Mouse (Mus musculus): ENCODE data around the gene Atp2a1. TPM values are rescaled to one million over a fixed set of nuclear protein-coding genes. Genes with fewer than 3 reads are reported as not detected.
"Not testable (repeated sequence)": the region's sequence is repeated elsewhere in the genome, so short reads cannot be mapped to it uniquely, and the experiment has no call there.

Gene Atp2a1
- polyA plus RNA-seq, 1 experiment: not detected

DNA sequence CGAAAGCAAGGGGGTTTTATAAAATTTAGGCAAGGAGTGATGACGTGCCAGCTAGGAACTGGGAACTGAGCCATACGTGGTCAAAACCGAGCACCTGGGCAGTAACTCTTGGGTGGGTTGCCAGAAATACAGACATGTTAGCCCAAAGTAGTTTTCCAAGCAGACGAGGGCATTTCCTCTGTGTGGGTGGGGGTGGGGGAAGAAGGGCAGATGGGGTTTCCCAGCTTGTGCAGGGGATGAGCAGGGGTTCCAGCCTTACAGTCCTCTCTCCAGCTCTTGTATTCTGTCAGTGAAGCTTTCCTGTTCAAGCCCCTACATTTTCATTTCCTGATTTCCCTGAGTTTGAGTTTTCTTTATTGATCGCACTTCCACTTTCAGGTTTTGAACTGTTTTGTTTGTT, 38.7 kb downstream of the Atp2a1 start:
- H3K27ac ChIP-seq (ENCODE audit: insufficient read depth, low read length): no peak overlapping the region
- H3K4me1 ChIP-seq (ENCODE audit: control insufficient read depth, insufficient read depth, low read length): no peaks in the 10 kb centered on the region
- TF ChIP-seq CTCF (IDR thresholded peaks at IDR 0.05; ENCODE audit: borderline replicate concordance, insufficient read depth, low read length): no peak
- TF ChIP-seq POLR2A (IDR thresholded peaks at IDR 0.05; ENCODE audit: low read depth, low read length): no peak
- H3K4me3 ChIP-seq (ENCODE audit: insufficient read depth, low read length): no peak overlapping the region

DNA sequence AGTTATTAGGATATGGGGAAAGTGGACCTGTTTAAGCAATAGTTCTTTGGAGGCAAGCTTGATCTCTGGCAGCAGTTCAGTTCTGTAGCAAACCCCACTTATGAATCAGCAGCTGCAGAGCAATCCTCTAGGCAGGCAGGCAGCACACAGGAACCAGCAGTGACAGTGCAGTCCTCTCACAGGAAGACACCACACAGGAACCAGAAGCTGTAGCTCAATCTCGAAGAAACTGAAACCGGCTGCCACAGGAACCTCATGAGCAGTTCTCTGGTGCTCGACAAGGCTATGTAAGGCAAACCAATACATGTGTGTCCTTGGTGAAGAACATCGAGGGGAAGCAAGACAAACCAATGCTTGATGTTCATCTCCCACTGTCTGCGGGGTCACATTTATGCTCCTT, 41.2 kb downstream of the Atp2a1 start:
- Histone ChIP-seq H3K4me1 (ENCODE audit: control insufficient read depth, insufficient read depth, low read length) (no peaks in the 10 kb centered on the region), H3K27ac (ENCODE audit: insufficient read depth, low read length) (no peak overlapping the region), H3K4me3 (ENCODE audit: insufficient read depth, low read length) (no peak overlapping the region)
- TF ChIP-seq CTCF (IDR thresholded peaks at IDR 0.05; ENCODE audit: borderline replicate concordance, insufficient read depth, low read length) (no peak), POLR2A (IDR thresholded peaks at IDR 0.05; ENCODE audit: low read depth, low read length) (no peak)

GRCm38 (mm10) chr7:126418496-126418895, 44.4 kb downstream of the Atp2a1 start:
- Histone ChIP-seq H3K27ac (ENCODE audit: insufficient read depth, low read length) (no peak overlapping the region), H3K4me1 (ENCODE audit: control insufficient read depth, insufficient read depth, low read length) (no peaks in the 10 kb centered on the region), H3K4me3 (ENCODE audit: insufficient read depth, low read length) (no peak overlapping the region)
- TF ChIP-seq CTCF (IDR thresholded peaks at IDR 0.05; ENCODE audit: borderline replicate concordance, insufficient read depth, low read length) (no peak), POLR2A (IDR thresholded peaks at IDR 0.05; ENCODE audit: low read depth, low read length) (no peak)

DNA sequence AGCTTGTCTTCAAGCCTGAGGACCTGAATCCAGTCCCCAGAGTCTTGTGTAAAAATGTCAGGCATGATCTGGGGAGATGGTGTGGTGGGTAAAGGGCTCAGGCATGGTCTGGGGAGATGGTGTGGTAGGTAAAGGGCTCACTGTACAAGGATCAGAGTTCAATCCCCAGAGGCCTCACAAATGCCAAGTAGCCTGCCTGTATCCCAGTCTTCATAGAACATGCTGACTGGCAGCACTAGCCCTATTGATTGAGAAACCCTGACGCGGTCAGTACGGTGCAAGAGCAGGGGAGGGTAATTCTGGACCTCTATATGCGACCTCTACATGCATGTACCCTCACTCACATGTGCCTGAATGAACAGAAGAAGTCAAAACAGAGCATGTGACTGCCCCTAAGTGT, 45.3 kb downstream of the Atp2a1 start:
- no peak overlapping the region for H3K27ac ChIP-seq (ENCODE audit: insufficient read depth, low read length)
- no peaks in the 10 kb centered on the region for H3K4me1 ChIP-seq (ENCODE audit: control insufficient read depth, insufficient read depth, low read length)
- H3K4me3 ChIP-seq (ENCODE audit: insufficient read depth, low read length): no peak overlapping the region
- TF ChIP-seq CTCF (IDR thresholded peaks at IDR 0.05; ENCODE audit: borderline replicate concordance, insufficient read depth, low read length) (no peak), POLR2A (IDR thresholded peaks at IDR 0.05; ENCODE audit: low read depth, low read length) (no peak)

DNA sequence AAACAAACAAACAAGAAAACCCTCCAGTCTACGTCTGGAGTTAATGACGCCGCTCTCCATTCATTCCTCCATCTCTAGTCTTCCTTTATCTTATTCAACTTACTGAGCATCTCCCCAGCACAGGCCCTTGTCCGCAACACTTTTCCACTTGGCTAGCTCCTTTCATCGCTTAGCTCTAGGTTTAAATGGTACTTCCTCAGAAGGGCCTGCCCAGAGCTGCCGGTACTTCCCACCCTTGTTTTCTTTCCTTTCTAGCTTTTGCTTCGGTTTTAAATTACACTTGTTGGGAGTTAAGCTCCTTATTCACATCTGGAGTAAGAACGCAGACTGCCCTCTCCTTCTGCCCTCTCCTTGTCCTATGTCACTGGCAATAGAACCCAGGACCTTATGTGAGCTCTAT, 45.9 kb downstream of the Atp2a1 start:
- no peak for TF ChIP-seq CTCF (IDR thresholded peaks at IDR 0.05; ENCODE audit: borderline replicate concordance, insufficient read depth, low read length)
- TF ChIP-seq POLR2A (IDR thresholded peaks at IDR 0.05; ENCODE audit: low read depth, low read length): no peak
- Histone ChIP-seq H3K4me1 (ENCODE audit: control insufficient read depth, insufficient read depth, low read length) (no peaks in the 10 kb centered on the region), H3K27ac (ENCODE audit: insufficient read depth, low read length) (no peak overlapping the region), H3K4me3 (ENCODE audit: insufficient read depth, low read length) (no peak overlapping the region)

DNA sequence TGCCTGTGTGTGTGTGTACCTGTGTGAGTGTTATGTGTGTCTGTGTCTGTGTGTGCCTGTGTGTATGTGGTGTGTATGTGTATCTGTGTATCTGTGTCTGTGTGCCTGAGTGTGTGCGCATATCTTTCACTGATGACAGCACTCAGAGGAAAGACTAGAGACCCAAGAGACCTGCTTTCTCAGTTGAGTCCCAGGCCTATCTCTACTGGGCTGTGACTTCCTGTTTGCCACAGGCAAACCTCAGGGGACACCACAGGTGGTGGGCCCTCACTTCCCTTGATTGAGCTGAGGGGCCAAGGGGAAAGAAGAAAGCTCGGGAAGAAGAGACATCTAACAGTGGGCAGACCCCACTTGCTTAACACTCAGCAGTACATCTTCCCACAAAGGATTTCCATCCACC, 46.3 kb downstream of the Atp2a1 start:
- Histone ChIP-seq H3K27ac (ENCODE audit: insufficient read depth, low read length) (no peak overlapping the region), H3K4me1 (ENCODE audit: control insufficient read depth, insufficient read depth, low read length) (no peaks in the 10 kb centered on the region), H3K4me3 (ENCODE audit: insufficient read depth, low read length) (no peak overlapping the region)
- TF ChIP-seq POLR2A (IDR thresholded peaks at IDR 0.05; ENCODE audit: low read depth, low read length): no peak
- no peak for TF ChIP-seq CTCF (IDR thresholded peaks at IDR 0.05; ENCODE audit: borderline replicate concordance, insufficient read depth, low read length)

GRCm38 (mm10) chr7:126414725-126415124, 48.2 kb downstream of the Atp2a1 start, which contains the start of gene Cd19:
Gene Cd19 (minus strand): TSS chr7:126414889.
- Histone ChIP-seq H3K4me3 (ENCODE audit: insufficient read depth, low read length) (no peak within 1 kb of the TSS), H3K27ac (ENCODE audit: insufficient read depth, low read length) (no peak within 1 kb of the TSS), H3K4me1 (ENCODE audit: control insufficient read depth, insufficient read depth, low read length) (no peaks in the 10 kb centered on the region)
- TF ChIP-seq POLR2A (IDR thresholded peaks at IDR 0.05; ENCODE audit: low read depth, low read length) (no peak), CTCF (IDR thresholded peaks at IDR 0.05; ENCODE audit: borderline replicate concordance, insufficient read depth, low read length) (no peak)

- Histone ChIP-seq H3K27ac (ENCODE audit: insufficient read depth, low read length) (no peak overlapping the region), H3K4me1 (ENCODE audit: control insufficient read depth, insufficient read depth, low read length) (no peaks in the 10 kb centered on the region), H3K4me3 (ENCODE audit: insufficient read depth, low read length) (no peak overlapping the region)
- TF ChIP-seq POLR2A (IDR thresholded peaks at IDR 0.05; ENCODE audit: low read depth, low read length) (no peak), CTCF (IDR thresholded peaks at IDR 0.05; ENCODE audit: borderline replicate concordance, insufficient read depth, low read length) (no peak)
These were observed 51.8 kb downstream of the Atp2a1 start for GRCm38 (mm10) chr7:126411061-126411460.

- no peak for TF ChIP-seq POLR2A (IDR thresholded peaks at IDR 0.05; ENCODE audit: low read depth, low read length)
- no peak for TF ChIP-seq CTCF (IDR thresholded peaks at IDR 0.05; ENCODE audit: borderline replicate concordance, insufficient read depth, low read length)
- H3K4me3 ChIP-seq (ENCODE audit: insufficient read depth, low read length): no peak overlapping the region
These were observed 54.2 kb downstream of the Atp2a1 start for GRCm38 (mm10) chr7:126408686-126409085.

DNA sequence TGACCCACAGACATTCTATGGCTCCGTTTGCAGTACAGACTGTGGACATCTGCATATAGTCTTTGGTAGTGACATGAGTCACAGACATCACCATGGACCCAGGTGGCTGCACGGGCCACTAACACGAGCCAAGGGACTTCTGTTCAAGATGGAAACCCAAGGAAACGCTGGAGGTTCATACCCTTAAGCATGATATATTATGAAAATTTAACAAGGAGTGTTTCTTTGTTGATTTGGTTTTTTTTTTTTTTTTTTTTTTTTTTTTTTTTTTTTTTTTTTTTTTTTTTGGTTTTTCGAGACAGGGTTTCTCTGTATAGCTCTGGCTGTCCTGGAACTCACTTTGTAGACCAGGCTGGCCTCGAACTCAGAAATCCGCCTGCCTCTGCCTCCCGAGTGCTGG, 60.4 kb downstream of the Atp2a1 start:
- not testable (repeated sequence) for H3K4me1 ChIP-seq (ENCODE audit: control insufficient read depth, insufficient read depth, low read length); H3K27ac ChIP-seq (ENCODE audit: insufficient read depth, low read length); H3K4me3 ChIP-seq (ENCODE audit: insufficient read depth, low read length)

More at GRCm38 (mm10) chr7:126408686-126409085, 54.2 kb downstream of the Atp2a1 start:
- H3K4me1 ChIP-seq (ENCODE audit: control insufficient read depth, insufficient read depth, low read length): no peaks in the 10 kb centered on the region
- H3K27ac ChIP-seq (ENCODE audit: insufficient read depth, low read length): no peak overlapping the region

GRCm38 (mm10) chr7:126399548-126399947, 63.4 kb downstream of the Atp2a1 start:
- Histone ChIP-seq H3K4me3 (ENCODE audit: insufficient read depth, low read length) (no peak overlapping the region), H3K4me1 (ENCODE audit: control insufficient read depth, insufficient read depth, low read length) (no peaks in the 10 kb centered on the region), H3K27ac (ENCODE audit: insufficient read depth, low read length) (no peak overlapping the region)
- TF ChIP-seq CTCF (IDR thresholded peaks at IDR 0.05; ENCODE audit: borderline replicate concordance, insufficient read depth, low read length) (peak; percentile 36; the same call in 1 of the 2 replicates), POLR2A (IDR thresholded peaks at IDR 0.05; ENCODE audit: low read depth, low read length) (no peak)
